Mouse (Mus musculus) cortical plate, adult 2 months (tissue): ENCODE results near the gene Hist2h2be. TPM values are rescaled to one million over a fixed set of nuclear protein-coding genes. Genes with fewer than 3 reads are reported as not detected.
"Not testable (repeated sequence)": the region's sequence is repeated elsewhere in the genome, so short reads cannot be mapped to it uniquely, and the experiment has no call there.

Experiments used
- H3K27ac ChIP-seq: fragments of 200-500 bp; 2 replicates; pipeline ENCODE4 v1.5.1; 2012; ENCODE audit warnings: low read length, control low read depth, inconsistent platforms; ENCODE audit not compliant: insufficient read depth
- H3K4me1 ChIP-seq: fragments of 200-500 bp; 2 replicates; pipeline ENCODE4 v1.6.1; 2011; ENCODE audit warnings: low read length; ENCODE audit not compliant: control insufficient read depth, insufficient read depth
- H3K4me3 ChIP-seq: fragments of 200-500 bp; 2 replicates; pipeline ENCODE4 v1.5.1; 2011; ENCODE audit warnings: mild to moderate bottlenecking, low read length, control low read depth; ENCODE audit not compliant: insufficient read depth
- CTCF ChIP-seq: fragments of 200-500 bp; IDR thresholded peaks from 2 replicates; pipeline ENCODE4 v1.5.1; 2011; ENCODE audit warnings: mild to moderate bottlenecking, control low read depth, low read length; ENCODE audit not compliant: insufficient read depth; ENCODE audit errors: extremely low read depth
- POLR2A ChIP-seq: fragments of 200-500 bp; IDR thresholded peaks from 2 replicates; pipeline ENCODE4 v1.6.1; 2011; ENCODE audit warnings: mild to moderate bottlenecking, low read length, control low read depth; ENCODE audit not compliant: insufficient read depth; ENCODE audit errors: extremely low read depth
- polyA plus RNA-seq: library from polyadenylated mRNA; depleted of rRNA; stranded (reverse); fragments of >200 nt; gene quantifications from 2 replicates; pipeline ENCODE4 v1.2.3, GENCODE M21; 2012; rRNA removed

Hist2h2be gene
- polyA plus RNA-seq, 1 experiment, result 7.7 TPM

- H3K4me1 ChIP-seq, result peaks cover 2% of the 10 kb centered on the region; the same call in 1 of the 2 replicates
These were observed 42.1 kb downstream of the Hist2h2be start, which contains the start of gene Hist2h4 for GRCm38 (mm10) chr3:96262979-96263550. Gene Hist2h4, minus strand, starts transcription at chr3:96263311.

GRCm38 (mm10) chr3:96263558-96264403 lies 42.9 kb downstream of the Hist2h2be start:
- Histone ChIP-seq H3K4me1 (peaks cover 3% of the 10 kb centered on the region; the same call in 1 of the 2 replicates), H3K27ac (peak overlapping the region; percentile 85), H3K4me3 (peak overlapping the region; percentile 59)
- TF ChIP-seq CTCF, result no peak
- no peak for TF ChIP-seq POLR2A

More at GRCm38 (mm10) chr3:96262979-96263550, 42.1 kb downstream of the Hist2h2be start, which contains the start of gene Hist2h4:
- TF ChIP-seq POLR2A, result peak; percentile 100
- TF ChIP-seq CTCF, result no peak
- H3K4me3 ChIP-seq, result peak within 1 kb of the TSS; percentile 59
- peak within 1 kb of the TSS; percentile 85 for H3K27ac ChIP-seq

- Histone ChIP-seq H3K4me3 (no peak overlapping the region), H3K4me1 (peaks cover 3% of the 10 kb centered on the region; the same call in 1 of the 2 replicates), H3K27ac (peak overlapping the region; percentile 85)
- TF ChIP-seq CTCF, result no peak
- TF ChIP-seq POLR2A, result no peak
These were observed 43.6 kb downstream of the Hist2h2be start for GRCm38 (mm10) chr3:96264404-96264949.

GRCm38 (mm10) chr3:96266132-96266710 lies 45.3 kb downstream of the Hist2h2be start:
- Histone ChIP-seq H3K27ac (no peak overlapping the region), H3K4me1 (peaks cover 3% of the 10 kb centered on the region; the same call in 1 of the 2 replicates), H3K4me3 (no peak overlapping the region)
- TF ChIP-seq POLR2A (no peak), CTCF (no peak)

DNA sequence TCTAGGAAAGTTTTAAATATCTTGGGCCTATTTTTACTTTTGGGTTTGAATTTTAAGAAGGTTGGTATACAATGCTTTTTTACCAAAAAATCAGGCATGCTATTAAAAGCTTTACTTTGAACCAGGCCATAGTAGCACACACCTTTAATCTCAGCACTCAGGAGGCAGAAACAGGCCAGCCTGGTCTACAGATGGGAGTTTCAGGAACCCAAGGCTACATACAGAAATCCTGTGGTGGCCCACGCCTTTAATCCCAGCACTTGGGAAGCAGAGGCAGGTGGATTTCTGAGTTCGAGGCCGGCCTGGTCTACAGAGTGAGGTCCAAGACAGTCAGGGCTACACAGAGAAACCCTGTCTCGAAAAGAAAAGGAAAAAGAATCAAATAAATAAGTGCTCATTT lies 46.6 kb downstream of the Hist2h2be start:
- H3K4me3 ChIP-seq, result no peak overlapping the region; the same call in 1 of the 2 replicates
- TF ChIP-seq POLR2A (no peak), CTCF (no peak)
- peaks cover 3% of the 10 kb centered on the region; the same call in 1 of the 2 replicates for H3K4me1 ChIP-seq
- H3K27ac ChIP-seq, result no peak overlapping the region

GRCm38 (mm10) chr3:96268051-96268775 lies 47.3 kb downstream of the Hist2h2be start, which contains the start of gene Hist2h3b:
Gene Hist2h3b, plus strand, starts transcription at chr3:96268654.
- H3K4me1 ChIP-seq, result peaks cover 3% of the 10 kb centered on the region; the same call in 1 of the 2 replicates
- peak within 1 kb of the TSS; percentile 72 for H3K4me3 ChIP-seq
- TF ChIP-seq POLR2A (peak; percentile 97), CTCF (no peak)
- H3K27ac ChIP-seq, result peak within 1 kb of the TSS; percentile 95

GRCm38 (mm10) chr3:96268776-96269378 lies 48.0 kb downstream of the Hist2h2be start:
- Histone ChIP-seq H3K27ac (peak overlapping the region; percentile 95), H3K4me3 (peak overlapping the region; percentile 72)
- not testable (repeated sequence) for H3K4me1 ChIP-seq

- Histone ChIP-seq H3K27ac (peak within 1 kb of the TSS; percentile 95), H3K4me3 (peak within 1 kb of the TSS; percentile 72), H3K4me1 (peaks cover 3% of the 10 kb centered on the region; the same call in 1 of the 2 replicates)
- TF ChIP-seq POLR2A (peak; percentile 100), CTCF (no peak)
These were observed 48.9 kb downstream of the Hist2h2be start, which contains the start of gene Hist2h2bb for GRCm38 (mm10) chr3:96269511-96270474. Gene Hist2h2bb, plus strand, starts transcription at chr3:96269752.

Other genes with a start within 250 kb of the Hist2h2be start
- 133 and 134 TPM in 2 replicates for gene Plekho1, start 225.1 kb upstream of the Hist2h2be start, polyA plus RNA-seq
- gene Vps45, start 162.7 kb upstream of the Hist2h2be start, polyA plus RNA-seq, result 29.9 and 32.1 TPM in 2 replicates
- 17.3 and 19.9 TPM in 2 replicates for gene Otud7b, start 116.6 kb upstream of the Hist2h2be start, polyA plus RNA-seq
- 13.4 and 14.0 TPM in 2 replicates for gene Mtmr11, start 59.1 kb upstream of the Hist2h2be start, polyA plus RNA-seq
- gene Sf3b4, start 48.8 kb upstream of the Hist2h2be start, polyA plus RNA-seq, result 46.0 and 51.1 TPM in 2 replicates
- 279 and 292 TPM in 2 replicates for gene Sv2a, start 40.0 kb upstream of the Hist2h2be start, polyA plus RNA-seq
- gene Bola1, start 1.4 kb upstream of the Hist2h2be start, polyA plus RNA-seq, result 29.4 and 29.9 TPM in 2 replicates
- 1.3 and 2.7 TPM in 2 replicates for gene Hist2h2ab, start 1.3 kb upstream of the Hist2h2be start, polyA plus RNA-seq
- 1.9 and 4.6 TPM in 2 replicates for gene Hist2h2ac, start 239 bp upstream of the Hist2h2be start, polyA plus RNA-seq
- gene Hist2h3c2, start 18.0 kb downstream of the Hist2h2be start, polyA plus RNA-seq, result 9.2 and 10.1 TPM in 2 replicates
- gene Hist2h2aa2, start 19.2 kb downstream of the Hist2h2be start, polyA plus RNA-seq, result 5.5 and 18.0 TPM in 2 replicates
- 137 and 156 TPM in 2 replicates for gene Hist2h2aa1, start 24.4 kb downstream of the Hist2h2be start, polyA plus RNA-seq
- not detected in 2 replicates for gene Hist2h3c1, start 25.6 kb downstream of the Hist2h2be start, polyA plus RNA-seq
- 3.1 and 3.6 TPM in 2 replicates for gene Hist2h4, start 42.2 kb downstream of the Hist2h2be start, polyA plus RNA-seq
- 3.3 and 9.5 TPM in 2 replicates for gene Hist2h3b, start 47.5 kb downstream of the Hist2h2be start, polyA plus RNA-seq
- 3.7 and 6.7 TPM in 2 replicates for gene Hist2h2bb, start 48.6 kb downstream of the Hist2h2be start, polyA plus RNA-seq
- gene Fcgr1, start 72.8 kb downstream of the Hist2h2be start, polyA plus RNA-seq, result 3.6 and 5.1 TPM in 2 replicates
- gene BC107364, start 231.2 kb downstream of the Hist2h2be start, polyA plus RNA-seq, result not detected in 2 replicates